Mouse (Mus musculus) liver, adult (tissue): ENCODE results near the gene Ssbp3.

Source experiments
- GATA4 ChIP-seq: IDR thresholded peaks from 2 replicates; pipeline ENCODE4 v1.6.1; 2014; ENCODE audit warnings: mild to moderate bottlenecking, low read length; ENCODE audit not compliant: insufficient replicate concordance

Gene Ssbp3

DNA sequence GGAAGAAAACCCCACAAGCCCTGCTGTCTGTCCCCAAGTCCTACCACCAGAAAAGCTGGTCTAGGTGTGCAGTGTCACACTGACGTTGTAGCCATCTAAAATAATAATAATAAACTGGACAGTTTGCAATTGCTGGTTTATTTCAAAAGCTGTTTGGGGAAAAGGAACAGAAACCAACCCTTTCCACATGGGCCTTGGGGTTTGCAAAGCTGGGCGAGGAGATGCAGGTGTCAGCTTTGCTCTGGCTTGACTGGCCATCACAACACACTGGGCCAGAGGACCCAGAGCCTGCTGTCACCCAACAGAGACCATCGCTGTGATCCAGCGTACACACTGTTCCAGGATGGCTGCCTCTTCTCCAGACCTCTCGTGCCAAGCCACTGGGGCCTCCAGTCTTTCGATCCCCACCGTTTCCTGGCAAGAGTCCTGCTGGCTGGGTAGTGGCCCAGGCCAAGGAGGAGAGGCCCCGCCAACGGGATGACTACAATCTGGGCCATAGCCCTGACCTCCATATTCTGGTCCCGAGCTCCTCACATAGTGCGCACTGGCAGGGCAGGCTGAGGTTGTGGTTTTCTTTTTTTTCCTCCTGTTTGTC lies 138.2 kb downstream of the Ssbp3 start:
- TF ChIP-seq GATA4 = no peak

- no peak for TF ChIP-seq GATA4
Observed at GRCm38 (mm10) chr4:107051889-107052288, 141.4 kb downstream of the Ssbp3 start.

GRCm38 (mm10) chr4:107052962-107053553 lies 142.6 kb downstream of the Ssbp3 start:
- TF ChIP-seq GATA4 = no peak

DNA sequence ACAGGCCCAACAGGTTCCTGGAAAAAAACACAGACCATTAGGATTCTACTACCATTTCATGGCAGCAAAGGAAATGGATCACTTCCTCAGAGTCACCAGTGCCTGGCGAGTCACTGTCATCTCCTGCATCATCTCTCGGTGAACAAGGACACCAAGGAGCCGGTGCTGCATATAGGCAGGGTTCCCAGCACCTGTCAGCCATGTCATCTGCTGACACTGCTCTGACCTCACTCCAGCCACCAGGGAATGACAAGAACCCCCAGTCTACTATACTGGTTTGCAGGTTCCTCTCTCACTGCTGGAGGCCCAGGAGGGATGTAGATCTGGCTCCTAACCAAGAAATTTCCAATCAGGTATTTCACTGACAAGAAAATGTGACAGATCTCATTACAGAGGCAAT lies 145.6 kb downstream of the Ssbp3 start:
- TF ChIP-seq GATA4 = no peak

DNA sequence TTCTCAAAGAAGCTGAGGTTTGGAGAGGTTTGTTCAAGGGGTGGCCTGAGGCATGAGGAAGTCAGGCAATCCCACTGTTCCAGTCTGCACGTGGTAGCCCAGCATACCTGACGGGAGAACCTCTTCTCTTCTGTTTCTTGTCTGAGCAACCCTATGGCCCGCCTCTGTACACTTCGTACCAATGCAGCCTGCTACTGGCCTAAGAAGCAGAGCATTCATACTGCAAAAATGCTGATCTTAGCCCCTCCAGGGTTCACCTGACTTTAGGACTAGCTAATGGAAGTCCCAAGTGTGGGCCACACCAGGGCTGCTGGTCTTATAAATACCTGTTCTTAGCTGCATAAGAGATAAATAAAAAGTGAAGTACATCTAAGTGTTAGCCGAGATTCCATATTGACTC lies 147.8 kb downstream of the Ssbp3 start:
- no peak for TF ChIP-seq GATA4

DNA sequence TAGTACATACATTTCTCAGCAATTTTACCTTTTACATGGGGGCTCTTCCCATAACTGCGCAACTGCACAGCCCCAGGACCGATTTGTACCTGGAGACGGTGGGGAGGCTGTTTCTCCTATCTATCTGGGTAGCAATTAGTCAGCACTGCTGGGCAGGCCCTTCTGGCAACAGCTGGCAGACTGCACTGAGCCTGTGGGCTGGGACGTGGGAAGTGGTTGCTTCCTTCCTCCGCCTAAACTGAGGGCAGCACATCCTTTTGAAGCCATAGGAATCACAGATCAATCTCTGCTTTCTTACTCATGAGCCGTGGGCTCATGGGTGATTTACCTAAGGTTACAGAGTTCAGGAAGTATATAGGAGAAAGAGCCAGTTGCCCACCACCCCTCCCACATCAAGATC lies 148.3 kb downstream of the Ssbp3 start:
- TF ChIP-seq GATA4 = no peak

GRCm38 (mm10) chr4:107061560-107061959 lies 151.1 kb downstream of the Ssbp3 start:
- TF ChIP-seq GATA4 = no peak

DNA sequence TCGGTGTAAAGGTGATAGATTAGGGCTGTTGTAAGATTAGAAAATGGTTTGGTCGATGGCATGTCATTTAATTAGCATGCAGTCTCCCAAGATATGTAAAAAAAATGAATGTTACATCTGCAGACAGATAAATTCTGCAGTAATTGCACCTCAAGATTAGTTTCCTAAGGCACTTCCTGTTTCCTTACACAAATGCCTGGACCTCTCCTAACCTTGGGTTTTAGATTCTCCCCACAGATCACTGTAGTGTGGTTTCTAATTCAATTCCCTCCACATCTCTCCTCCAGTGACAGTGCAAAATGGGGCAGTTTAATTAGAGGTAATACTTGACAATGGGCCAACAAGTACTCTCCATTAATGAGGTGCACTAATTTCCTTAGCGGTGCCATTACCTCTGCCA lies 152.7 kb downstream of the Ssbp3 start:
- no peak for TF ChIP-seq GATA4

GRCm38 (mm10) chr4:107064394-107065098 lies 154.0 kb downstream of the Ssbp3 start:
- TF ChIP-seq GATA4 = no peak

GRCm38 (mm10) chr4:107066252-107067124 lies 156.0 kb downstream of the Ssbp3 start, which contains the start of the genes Mrpl37 and Cyb5rl:
Gene Mrpl37 (minus strand): TSS chr4:107066868.
Gene Cyb5rl (plus strand): TSS chr4:107066988.
- no peak for TF ChIP-seq GATA4

GRCm38 (mm10) chr4:107067151-107067840 lies 156.8 kb downstream of the Ssbp3 start:
- TF ChIP-seq GATA4 = no peak

- no peak for TF ChIP-seq GATA4
Observed at GRCm38 (mm10) chr4:107072343-107072742, 161.8 kb downstream of the Ssbp3 start.

DNA sequence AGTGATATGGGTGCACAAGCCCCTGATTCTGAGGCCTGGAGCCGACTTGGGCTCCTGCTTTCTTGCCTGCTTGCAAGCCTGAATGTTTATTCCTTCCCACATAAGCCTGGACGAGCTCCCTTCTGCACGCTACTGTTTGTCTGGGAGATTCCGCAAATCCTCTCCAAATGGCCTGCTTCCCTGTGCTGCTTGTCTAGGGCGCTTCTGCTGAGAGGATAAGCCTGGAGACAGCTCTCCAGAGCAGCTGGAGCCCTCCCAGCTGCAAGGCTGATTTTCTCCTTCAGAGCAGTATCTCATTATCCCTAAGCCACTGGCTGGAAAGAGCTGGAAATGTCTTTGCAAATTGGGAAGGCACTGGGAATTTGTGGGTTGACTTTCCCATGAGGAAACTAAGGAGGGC lies 165.0 kb downstream of the Ssbp3 start:
- no peak for TF ChIP-seq GATA4

GRCm38 (mm10) chr4:107078894-107079293 lies 168.4 kb downstream of the Ssbp3 start:
- TF ChIP-seq GATA4 = no peak

DNA sequence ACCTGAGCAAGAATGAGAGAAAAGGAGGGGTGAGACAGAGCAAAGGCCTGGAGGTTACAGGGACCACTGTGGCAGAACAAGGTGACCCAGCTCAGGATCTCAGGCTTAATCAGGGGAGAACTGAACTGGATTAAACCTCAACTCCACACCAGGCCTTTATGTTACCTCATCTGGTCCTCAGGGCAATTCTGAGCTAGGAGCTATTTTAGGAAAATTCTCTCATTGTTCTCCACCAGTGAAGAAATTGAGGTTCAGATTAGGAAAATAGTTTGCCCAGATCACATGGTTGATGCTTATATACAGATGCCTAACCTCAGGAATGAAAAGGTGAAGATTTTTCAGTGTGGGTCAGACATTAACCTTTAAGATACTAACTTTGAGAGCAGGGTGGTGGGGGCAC lies 169.2 kb downstream of the Ssbp3 start:
- no peak for TF ChIP-seq GATA4

DNA sequence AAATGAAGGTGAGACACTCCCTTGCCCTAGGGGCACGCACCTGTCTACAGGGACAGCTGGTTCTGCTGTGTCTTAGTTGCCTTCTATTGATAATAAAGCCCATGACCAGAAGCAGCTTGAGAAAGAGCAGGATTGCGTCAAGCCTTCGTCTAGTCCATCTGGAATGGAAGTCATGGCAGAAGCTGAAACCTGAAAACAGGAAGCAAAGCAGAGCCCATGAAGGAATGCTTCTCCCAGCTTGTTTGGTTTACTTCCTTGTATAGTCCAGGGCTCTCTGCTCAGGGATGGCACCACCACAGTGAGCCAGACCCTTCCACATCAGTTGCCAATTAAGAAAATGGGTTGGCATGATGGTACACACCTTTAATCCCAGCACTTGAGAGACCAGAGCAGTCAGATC lies 171.7 kb downstream of the Ssbp3 start:
- TF ChIP-seq GATA4 = no peak

GRCm38 (mm10) chr4:107083126-107083525 lies 172.6 kb downstream of the Ssbp3 start:
- no peak for TF ChIP-seq GATA4
